Mouse (Mus musculus) limb, embryonic 15.5 days (tissue): ENCODE measurements around the gene Os9. TPM values are rescaled to one million over a fixed set of nuclear protein-coding genes. Genes with fewer than 3 reads are reported as not detected.
"Not testable (repeated sequence)": the region's sequence is repeated elsewhere in the genome, so short reads cannot be mapped to it uniquely, and the experiment has no call there.

ENCODE experiments used
- ATAC-seq: fragments of 200-750 bp; cut with Nextera tagmentation; 2 replicates; pipeline ENCODE4 v1.8.0; 2017; ENCODE audit warnings: low read depth, moderate TSS enrichment; ENCODE audit not compliant: insufficient number of reproducible peaks, low FRiP score, low TSS enrichment
- H3K27ac ChIP-seq: fragments of 300-500 bp; sonication (generic); 2 replicates; pipeline ENCODE4 v1.5.1; 2015; ENCODE audit warnings: moderate library complexity, mild to moderate bottlenecking, inconsistent platforms
- H3K27me3 ChIP-seq: fragments of 300-500 bp; sonication (generic); 2 replicates; pipeline ENCODE4 v1.6.1; 2015; ENCODE audit warnings: inconsistent platforms
- H3K36me3 ChIP-seq: fragments of 300-500 bp; sonication (generic); 2 replicates; pipeline ENCODE4 v1.6.1; 2015; ENCODE audit warnings: inconsistent platforms
- H3K4me1 ChIP-seq: fragments of 300-500 bp; sonication (generic); 2 replicates; pipeline ENCODE4 v1.6.1; 2015; ENCODE audit warnings: inconsistent platforms
- H3K4me2 ChIP-seq: fragments of 300-500 bp; sonication (generic); 2 replicates; pipeline ENCODE4 v1.6.1; 2015; ENCODE audit warnings: mild to moderate bottlenecking, inconsistent platforms
- H3K4me3 ChIP-seq: fragments of 300-500 bp; sonication (generic); 2 replicates; pipeline ENCODE4 v1.5.1; 2015; ENCODE audit warnings: mild to moderate bottlenecking, inconsistent platforms
- H3K9ac ChIP-seq: fragments of 300-500 bp; sonication (generic); 2 replicates; pipeline ENCODE4 v1.6.1; 2015; ENCODE audit warnings: inconsistent platforms
- H3K9me3 ChIP-seq: fragments of 300-500 bp; sonication (generic); 2 replicates; pipeline ENCODE4 v1.6.1; 2016; ENCODE audit warnings: inconsistent platforms
- WGBS: fragments of 180-500 bp; shearing (Covaris S2); methylation state at CpG from one replicate; pipeline ENCODE4 v1.1.7; 2015; 5-methylcytosine and 5-hydroxymethylcytosine counted together
- polyA plus RNA-seq: library from polyadenylated mRNA; unstranded; fragments of >200 nt; fragmentation: Nextera tagmentation; extraction: Ambion mirVana; gene quantifications from 2 replicates; pipeline ENCODE4 v1.2.1, GENCODE M21; 2015

The Os9 gene
- polyA plus RNA-seq, 1 experiment from 2014 or later: 103 TPM

DNA sequence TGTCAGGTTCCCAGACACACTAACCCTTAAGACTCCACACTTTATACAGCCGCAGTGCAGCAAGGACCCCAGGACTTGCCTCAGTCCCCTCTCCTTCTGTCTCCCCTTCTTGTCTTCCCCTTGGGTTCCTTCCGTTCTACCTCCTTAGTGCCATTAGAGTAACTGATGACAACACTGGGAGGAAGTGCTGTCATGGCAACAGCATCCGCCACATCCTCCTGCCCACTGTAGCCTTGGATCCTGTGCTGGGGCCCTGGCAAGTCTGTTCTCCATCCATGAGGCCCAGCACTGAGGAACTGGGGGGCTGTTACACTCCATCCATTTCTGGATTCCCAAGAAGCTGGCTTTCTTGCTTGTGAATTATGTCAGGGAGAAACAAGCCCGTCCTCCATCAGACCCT lies 44.8 kb downstream of the Os9 start:
- H3K9ac ChIP-seq: no peak overlapping the region
- no peak overlapping the region for H3K27ac ChIP-seq
- WGBS: 27% methylated on average over 4 of the region's 4 CpGs
- no peak overlapping the region for H3K4me2 ChIP-seq
- H3K36me3 ChIP-seq: no peaks in the 10 kb centered on the region
- no peak overlapping the region for H3K4me3 ChIP-seq
- no peaks in the 10 kb centered on the region for H3K9me3 ChIP-seq
- ATAC-seq: no peak
- peaks cover 64% of the 10 kb centered on the region for H3K27me3 ChIP-seq
- peaks cover 34% of the 10 kb centered on the region for H3K4me1 ChIP-seq

DNA sequence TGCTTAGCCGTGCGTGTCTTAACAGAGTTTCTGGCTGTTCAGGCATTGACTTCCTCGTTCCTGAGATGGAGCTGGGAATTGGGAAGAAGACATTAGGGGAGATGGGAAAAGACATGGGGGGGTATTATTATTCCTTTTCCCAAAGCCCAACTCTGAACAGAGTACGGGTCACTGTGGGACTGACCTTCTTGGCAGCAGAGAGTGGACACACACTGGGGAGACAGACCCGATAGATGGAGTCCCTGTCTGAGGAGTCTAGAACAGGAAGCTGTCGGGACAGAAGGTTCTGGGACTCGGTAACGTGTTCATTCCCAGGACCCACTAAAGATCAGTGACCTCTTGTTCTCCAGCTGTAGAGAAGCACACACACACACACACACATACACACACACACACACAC lies 45.3 kb downstream of the Os9 start:
- WGBS: 54% methylated on average over 8 of the region's 8 CpGs
- H3K27me3 ChIP-seq: peaks cover 60% of the 10 kb centered on the region

DNA sequence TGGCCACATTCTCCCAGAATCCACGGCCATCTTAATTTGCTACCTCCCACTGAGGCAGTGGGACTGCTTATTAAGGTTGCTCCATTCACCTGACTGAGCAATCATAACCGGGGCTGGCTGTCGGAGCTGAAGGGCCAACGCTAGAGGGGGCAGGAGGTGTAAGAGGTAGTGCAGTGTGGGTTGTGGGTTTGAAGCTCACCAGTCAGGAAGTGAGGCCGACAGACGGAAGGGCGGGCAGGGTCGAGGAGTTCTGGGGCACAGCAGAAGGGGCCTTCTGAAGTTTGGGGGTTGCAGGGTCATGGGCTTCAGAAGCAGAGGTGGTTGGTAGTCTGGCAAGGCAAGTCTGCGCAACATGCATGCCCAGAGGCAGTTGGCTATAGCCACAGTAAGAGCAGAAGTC lies 45.9 kb downstream of the Os9 start, which contains the start of gene Agap2:
TSS of gene Agap2 (plus strand) at position 205 of the 400 bp plus-strand sequence.
- WGBS: 54% methylated on average over 9 of the region's 9 CpGs
- Histone ChIP-seq H3K4me2 (no peak within 1 kb of the TSS), H3K9me3 (no peaks in the 10 kb centered on the region), H3K4me3 (no peak within 1 kb of the TSS), H3K27me3 (peaks cover 54% of the 10 kb centered on the region), H3K36me3 (no peaks in the 10 kb centered on the region), H3K27ac (no peak within 1 kb of the TSS), H3K9ac (no peak within 1 kb of the TSS), H3K4me1 (peaks cover 28% of the 10 kb centered on the region)
- ATAC-seq: no peak

More for the DNA sequence above, 45.3 kb downstream of the Os9 start:
- H3K4me1 ChIP-seq: peaks cover 34% of the 10 kb centered on the region
- ATAC-seq: no peak
- H3K27ac ChIP-seq: no peak overlapping the region
- H3K4me2 ChIP-seq: no peak overlapping the region
- H3K36me3 ChIP-seq: no peaks in the 10 kb centered on the region
- no peaks in the 10 kb centered on the region for H3K9me3 ChIP-seq
- H3K4me3 ChIP-seq: no peak overlapping the region
- H3K9ac ChIP-seq: no peak overlapping the region

DNA sequence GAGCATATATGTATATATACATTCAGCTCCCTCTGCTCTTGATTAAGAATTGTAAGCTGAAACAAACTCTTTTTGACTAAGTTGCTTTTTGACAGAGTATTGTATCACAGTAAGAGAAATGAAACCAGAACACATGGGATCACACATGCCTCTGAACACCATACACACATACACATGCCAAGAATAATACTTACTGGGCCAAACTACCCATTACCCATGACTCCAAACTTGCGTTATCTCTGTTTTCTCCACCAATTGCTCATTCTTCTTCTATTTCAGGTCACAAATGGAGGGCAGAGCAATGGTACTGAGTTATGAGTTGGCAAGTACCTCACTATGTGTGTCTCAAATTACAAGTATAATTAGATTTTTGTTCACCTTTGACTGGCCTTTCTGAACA lies 47.0 kb downstream of the Os9 start:
- Histone ChIP-seq H3K27me3 (peaks cover 43% of the 10 kb centered on the region), H3K4me1 (peaks cover 23% of the 10 kb centered on the region), H3K36me3 (no peaks in the 10 kb centered on the region), H3K4me2 (no peak overlapping the region), H3K27ac (no peak overlapping the region), H3K9ac (no peak overlapping the region), H3K4me3 (no peak overlapping the region), H3K9me3 (no peaks in the 10 kb centered on the region)
- ATAC-seq: no peak
- 92% methylated on average over 1 of the region's 1 CpGs for WGBS

DNA sequence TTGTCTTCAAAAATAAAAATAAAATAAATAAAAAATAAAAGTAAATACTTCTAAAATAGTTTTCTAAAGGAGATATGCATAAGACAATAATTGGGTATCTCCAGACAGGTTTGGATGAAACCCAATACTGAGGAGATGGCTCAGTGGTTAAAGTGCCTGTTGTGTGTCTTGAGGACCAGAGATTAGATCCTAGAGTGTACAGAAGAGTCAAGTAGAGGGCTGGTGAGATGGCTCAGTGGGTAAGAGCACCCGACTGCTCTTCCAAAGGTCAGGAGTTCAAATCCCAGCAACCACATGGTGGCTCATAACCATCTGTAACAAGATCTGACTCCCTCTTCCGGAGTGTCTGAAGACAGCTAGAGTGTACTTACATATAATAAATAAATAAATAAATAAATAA lies 48.0 kb downstream of the Os9 start:
- not testable (repeated sequence) for H3K27ac ChIP-seq, H3K9me3 ChIP-seq, ATAC-seq, H3K4me3 ChIP-seq, H3K36me3 ChIP-seq, H3K9ac ChIP-seq, H3K4me2 ChIP-seq
- H3K27me3 ChIP-seq: peaks cover 33% of the 10 kb centered on the region
- peaks cover 26% of the 10 kb centered on the region for H3K4me1 ChIP-seq
- WGBS: 79% methylated on average over 2 of the region's 2 CpGs

DNA sequence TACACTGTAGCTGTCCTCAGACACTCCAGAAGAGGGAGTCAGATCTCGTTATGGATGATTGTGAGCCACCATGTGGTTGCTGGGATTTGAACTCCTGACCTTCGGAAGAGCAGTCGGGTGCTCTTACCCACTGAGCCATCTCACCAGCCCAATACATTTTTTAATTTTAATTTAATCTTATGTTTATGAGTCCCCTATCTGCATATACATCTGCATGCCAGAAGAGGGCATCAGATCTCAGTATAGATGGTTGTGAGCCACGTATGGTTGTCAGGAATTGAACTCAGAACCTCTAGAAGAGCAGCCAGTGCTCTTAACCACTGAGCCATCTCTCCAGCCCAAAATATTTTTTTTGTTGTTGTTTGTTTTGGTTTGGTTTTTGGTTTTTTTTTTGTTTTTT lies 48.7 kb downstream of the Os9 start:
- WGBS: 90% methylated on average over 4 of the region's 4 CpGs
- Histone ChIP-seq H3K4me1 (peaks cover 26% of the 10 kb centered on the region), H3K27me3 (peaks cover 26% of the 10 kb centered on the region), H3K36me3 (peaks cover 13% of the 10 kb centered on the region)
- ATAC-seq, H3K4me3 ChIP-seq, H3K4me2 ChIP-seq, H3K27ac ChIP-seq, H3K9ac ChIP-seq, H3K9me3 ChIP-seq: not testable (repeated sequence)

DNA sequence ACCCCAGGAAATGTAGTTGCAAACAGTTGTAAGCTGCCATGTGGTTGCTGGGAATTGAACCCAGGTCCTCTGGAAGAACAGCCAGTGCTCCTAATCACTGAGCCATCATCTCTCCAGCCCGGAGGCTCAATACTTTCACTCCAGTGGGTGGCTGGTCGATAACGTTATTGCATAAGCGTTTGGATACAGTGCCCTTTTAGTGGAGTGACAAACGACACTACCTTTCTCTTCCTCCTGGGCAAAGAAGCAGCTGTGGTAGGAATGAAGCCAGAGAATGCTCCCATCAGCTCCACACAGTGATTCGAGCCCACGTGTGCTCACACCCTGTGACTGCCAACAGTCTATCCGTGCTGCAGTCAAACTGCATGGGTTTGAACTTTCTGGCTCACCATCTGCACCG lies 49.7 kb downstream of the Os9 start:
- no peaks in the 10 kb centered on the region for H3K9me3 ChIP-seq
- no peak overlapping the region for H3K27ac ChIP-seq
- no peak for ATAC-seq
- H3K4me3 ChIP-seq: peak overlapping the region; percentile 68
- H3K9ac ChIP-seq: peak overlapping the region; percentile 54
- H3K27me3 ChIP-seq: peaks cover 16% of the 10 kb centered on the region
- peak overlapping the region; percentile 74 for H3K4me2 ChIP-seq
- WGBS: 73% methylated on average over 9 of the region's 9 CpGs
- H3K4me1 ChIP-seq: peaks cover 26% of the 10 kb centered on the region
- H3K36me3 ChIP-seq: peaks cover 24% of the 10 kb centered on the region

DNA sequence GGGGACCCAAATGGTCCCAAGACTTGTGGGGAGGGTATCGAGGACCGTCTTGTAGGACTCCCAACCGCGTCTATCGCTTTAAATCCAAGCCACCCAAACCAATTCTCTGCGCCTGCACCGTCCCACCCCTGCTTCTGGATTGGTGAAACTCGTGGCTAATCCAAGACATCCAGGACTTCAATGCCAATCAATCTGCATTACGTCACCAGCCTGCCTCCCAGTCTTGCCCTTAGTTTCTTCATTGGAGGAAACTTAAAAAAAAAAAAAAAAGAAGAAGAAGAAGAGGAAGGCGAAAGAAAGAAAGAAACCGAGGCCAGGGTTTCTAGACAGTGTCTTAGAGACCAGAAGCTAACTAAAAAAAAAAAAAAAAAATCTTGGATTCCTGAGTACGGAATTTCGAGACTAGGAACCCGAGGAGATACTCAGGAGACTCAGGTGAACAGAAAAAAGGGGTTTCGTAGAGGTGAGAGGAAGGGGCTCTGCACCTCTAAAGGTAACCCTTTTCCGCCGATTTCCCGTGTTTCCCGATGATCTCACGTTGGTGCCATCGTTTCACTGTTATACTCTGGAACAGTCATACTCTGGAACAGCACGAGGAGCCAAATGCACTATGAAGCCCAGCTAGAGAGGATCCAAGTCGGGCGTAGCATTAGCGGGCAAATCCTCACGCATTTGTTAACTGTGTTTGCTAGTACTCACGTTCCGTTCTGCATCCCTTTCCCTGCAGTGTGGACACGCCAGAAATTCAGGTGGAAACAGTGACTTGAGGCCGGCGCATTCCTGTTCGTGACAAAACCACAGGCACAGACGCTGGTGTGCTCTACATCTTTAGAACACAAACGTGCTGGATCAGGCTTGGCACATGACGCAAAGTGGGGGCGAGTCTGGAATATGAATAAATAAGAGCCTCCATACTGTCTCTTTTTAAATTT lies 50.5 kb downstream of the Os9 start, which contains the start of gene Tspan31:
TSS of gene Tspan31 (minus strand) at position 75 of the 932 bp plus-strand sequence.
- ATAC-seq: peak; percentile 88

DNA sequence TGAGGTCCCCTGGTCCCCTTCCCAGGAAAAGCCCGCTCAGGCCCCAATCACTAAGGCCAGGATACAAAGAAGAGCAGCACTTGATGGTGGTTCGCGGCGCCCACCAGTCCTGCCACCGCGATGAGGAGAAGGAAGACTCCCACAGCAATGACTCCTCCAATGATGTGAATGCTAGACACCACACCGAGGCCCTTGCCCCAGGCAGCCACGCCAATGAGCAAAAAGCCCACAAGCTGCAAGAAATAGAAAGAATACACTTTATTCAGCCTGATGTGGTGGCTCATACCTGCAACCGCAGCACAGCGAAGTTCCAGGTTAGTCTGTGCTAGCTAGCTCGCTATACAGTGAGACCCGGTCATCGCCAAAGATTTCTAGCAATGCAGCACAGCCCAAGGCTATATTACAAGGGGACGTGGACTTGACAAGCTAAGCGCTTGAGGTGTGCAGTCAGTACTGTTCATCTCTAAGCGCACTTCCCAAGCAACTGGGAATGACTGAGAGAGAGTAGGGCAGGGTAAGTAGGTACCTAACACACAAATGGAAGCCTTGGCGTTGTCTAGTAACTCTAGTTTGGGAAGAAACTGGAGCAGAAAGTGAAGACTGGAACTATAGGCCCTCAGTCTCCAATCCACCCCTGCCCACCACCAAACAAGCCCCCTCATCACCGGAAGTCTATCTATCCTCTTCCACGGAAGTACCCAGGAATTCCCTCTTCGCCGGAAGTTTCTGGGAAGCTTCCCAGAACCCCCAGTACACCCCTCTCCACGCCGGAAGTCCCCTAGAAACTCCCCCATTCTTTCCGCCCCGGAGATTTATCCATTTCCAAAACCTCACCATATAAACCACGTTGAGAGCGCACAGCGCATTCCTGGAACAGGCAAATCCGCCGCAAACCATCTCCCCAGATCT lies 51.4 kb downstream of the Os9 start:
- Histone ChIP-seq H3K27ac (peak overlapping the region; percentile 95), H3K4me3 (peak overlapping the region; percentile 68), H3K9me3 (no peaks in the 10 kb centered on the region), H3K36me3 (peaks cover 40% of the 10 kb centered on the region), H3K27me3 (no peaks in the 10 kb centered on the region), H3K4me2 (peak overlapping the region; percentile 74), H3K4me1 (peaks cover 37% of the 10 kb centered on the region), H3K9ac (peak overlapping the region; percentile 51)
- ATAC-seq: peak; percentile 66; the same call in 1 of the 2 replicates
- WGBS: 7% methylated on average over 30 of the region's 30 CpGs

More for the DNA sequence above, 50.5 kb downstream of the Os9 start, which contains the start of gene Tspan31:
- Histone ChIP-seq H3K36me3 (peaks cover 31% of the 10 kb centered on the region), H3K9me3 (no peaks in the 10 kb centered on the region), H3K9ac (peak within 1 kb of the TSS; percentile 54), H3K4me1 (peaks cover 30% of the 10 kb centered on the region), H3K27ac (peak within 1 kb of the TSS; percentile 95), H3K4me3 (peak within 1 kb of the TSS; percentile 68), H3K27me3 (peaks cover 8% of the 10 kb centered on the region), H3K4me2 (peak within 1 kb of the TSS; percentile 74)
- WGBS: 1% methylated on average over 36 of the region's 36 CpGs

DNA sequence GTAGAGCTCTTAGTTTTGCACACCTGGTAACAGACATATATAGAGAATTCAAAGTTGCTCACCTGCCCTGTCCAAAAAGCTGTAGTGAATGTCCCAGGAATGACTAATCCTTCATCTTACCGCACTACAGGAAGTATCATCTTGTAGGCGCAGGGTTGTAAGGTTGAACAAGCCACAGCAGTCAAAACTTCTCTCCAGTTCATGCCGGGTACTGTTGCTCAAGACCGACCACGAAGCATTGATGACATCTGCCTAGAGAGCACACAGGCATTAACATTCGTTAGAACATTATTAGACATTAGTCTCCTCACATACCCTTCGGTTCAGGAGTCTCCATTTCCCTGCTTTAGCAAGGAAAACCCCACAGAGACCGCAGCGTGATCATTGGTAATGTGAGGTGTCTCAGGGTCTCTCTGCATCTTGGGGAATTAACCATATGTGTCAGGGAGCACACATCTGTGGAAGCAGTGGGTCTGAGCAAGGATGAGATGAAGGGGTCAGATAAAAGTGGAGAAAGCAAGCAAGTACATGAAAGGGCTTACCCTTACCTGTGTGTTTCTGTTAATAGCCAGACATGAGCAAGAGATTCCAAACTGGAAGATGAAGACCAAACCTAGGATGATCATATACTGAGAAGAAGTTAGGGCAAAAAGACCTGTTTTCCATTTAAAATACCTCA lies 52.4 kb downstream of the Os9 start:
- WGBS: 71% methylated on average over 9 of the region's 9 CpGs
- Histone ChIP-seq H3K4me1 (peaks cover 39% of the 10 kb centered on the region), H3K9ac (peak overlapping the region; percentile 10; the same call in 1 of the 2 replicates), H3K9me3 (no peaks in the 10 kb centered on the region), H3K4me3 (peak overlapping the region; percentile 68), H3K4me2 (peak overlapping the region; percentile 74), H3K36me3 (peaks cover 40% of the 10 kb centered on the region), H3K27ac (peak overlapping the region; percentile 95), H3K27me3 (no peaks in the 10 kb centered on the region)
- no peak for ATAC-seq

DNA sequence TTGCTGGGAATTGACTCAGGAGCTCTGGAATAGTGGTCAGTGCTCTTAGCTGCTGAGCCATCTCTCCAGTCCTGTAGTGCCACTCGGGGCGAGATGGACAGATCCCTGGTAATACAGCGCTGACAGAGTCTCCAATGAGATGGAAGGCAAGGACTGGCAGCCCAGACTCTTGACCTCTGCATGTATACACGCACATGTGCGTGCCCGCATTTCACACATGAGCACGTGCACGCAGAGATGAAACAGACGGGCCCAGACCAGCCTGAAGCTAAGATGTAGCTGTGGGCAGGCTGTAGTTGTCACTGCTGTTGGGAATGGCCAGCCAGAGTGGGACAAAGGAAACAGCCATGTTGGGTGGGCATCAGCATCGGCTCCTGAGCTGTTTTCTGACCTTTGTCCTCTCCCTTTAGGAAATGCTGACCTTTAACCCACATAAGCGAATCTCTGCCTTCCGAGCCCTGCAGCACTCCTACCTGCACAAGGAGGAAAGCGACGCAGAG lies 54.4 kb downstream of the Os9 start:
- ATAC-seq: no peak
- H3K4me1 ChIP-seq: peaks cover 39% of the 10 kb centered on the region
- no peaks in the 10 kb centered on the region for H3K9me3 ChIP-seq
- H3K27ac ChIP-seq: no peak overlapping the region
- H3K36me3 ChIP-seq: peaks cover 40% of the 10 kb centered on the region
- H3K9ac ChIP-seq: no peak overlapping the region
- H3K4me2 ChIP-seq: no peak overlapping the region
- H3K27me3 ChIP-seq: no peaks in the 10 kb centered on the region
- H3K4me3 ChIP-seq: no peak overlapping the region
- 93% methylated on average over 14 of the region's 14 CpGs for WGBS
